Mouse (Mus musculus): Measurements from ENCODE around the gene Rwdd3.

The Rwdd3 gene

GRCm38 (mm10) chr3:121171243-121171871 is at the start of gene Rwdd3:
TSS of gene Rwdd3 (minus strand) at chr3:121171695.
- in situ Hi-C loops (cut with MboI, MseI): loop anchor here (10.0 kb wide), 1 partner anchor 103 kb away; no protein-coding TSS in a partner anchor

- in situ Hi-C loops (cut with MboI, MseI): no loop called here
These were observed 45.5 kb upstream of the Rwdd3 start for GRCm38 (mm10) chr3:121217011-121217410.

GRCm38 (mm10) chr3:121213501-121213900 is 42.0 kb upstream of the Rwdd3 start:
- in situ Hi-C loops (cut with MboI, MseI): no loop called here

- in situ Hi-C loops (cut with MboI, MseI): no loop called here
These were observed 40.7 kb upstream of the Rwdd3 start for GRCm38 (mm10) chr3:121212156-121212555.

GRCm38 (mm10) chr3:121208994-121209393 is 37.5 kb upstream of the Rwdd3 start:
- in situ Hi-C loops (cut with MboI, MseI): no loop called here

DNA sequence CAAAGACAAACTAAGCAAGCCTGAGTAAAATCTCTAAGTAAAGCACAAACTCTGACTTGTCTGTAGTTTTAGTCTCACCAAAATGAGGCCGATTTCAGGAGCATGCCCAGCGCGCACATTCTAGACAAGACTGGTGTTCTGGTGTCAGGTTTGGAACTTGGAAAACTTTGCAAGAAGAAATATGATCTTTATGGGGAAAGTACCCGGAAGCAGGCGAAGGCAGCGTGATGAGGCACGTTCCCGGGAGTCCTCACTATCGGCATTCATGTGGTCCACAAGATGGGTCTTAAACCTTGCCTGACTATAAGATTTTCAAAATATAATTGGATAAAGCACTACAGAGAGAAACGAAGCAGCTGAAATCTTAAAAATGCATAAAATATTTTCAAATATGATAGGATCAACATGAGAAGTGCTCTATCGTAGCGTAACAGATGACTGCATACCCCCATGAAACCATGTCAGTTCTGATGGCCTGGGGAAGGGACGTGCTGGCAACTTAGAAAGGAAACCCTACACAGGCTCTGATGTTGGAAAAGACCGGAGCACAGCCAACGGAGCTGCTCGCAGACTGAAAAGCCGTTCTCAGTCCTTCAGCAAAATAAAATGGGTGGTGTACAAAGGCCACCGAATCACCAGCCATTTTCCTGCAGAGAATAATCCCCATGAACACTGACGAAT is 34.8 kb upstream of the Rwdd3 start:
- in situ Hi-C loops (cut with MboI, MseI): no loop called here

GRCm38 (mm10) chr3:121202638-121203037 is 31.1 kb upstream of the Rwdd3 start:
- in situ Hi-C loops (cut with MboI, MseI): no loop called here

DNA sequence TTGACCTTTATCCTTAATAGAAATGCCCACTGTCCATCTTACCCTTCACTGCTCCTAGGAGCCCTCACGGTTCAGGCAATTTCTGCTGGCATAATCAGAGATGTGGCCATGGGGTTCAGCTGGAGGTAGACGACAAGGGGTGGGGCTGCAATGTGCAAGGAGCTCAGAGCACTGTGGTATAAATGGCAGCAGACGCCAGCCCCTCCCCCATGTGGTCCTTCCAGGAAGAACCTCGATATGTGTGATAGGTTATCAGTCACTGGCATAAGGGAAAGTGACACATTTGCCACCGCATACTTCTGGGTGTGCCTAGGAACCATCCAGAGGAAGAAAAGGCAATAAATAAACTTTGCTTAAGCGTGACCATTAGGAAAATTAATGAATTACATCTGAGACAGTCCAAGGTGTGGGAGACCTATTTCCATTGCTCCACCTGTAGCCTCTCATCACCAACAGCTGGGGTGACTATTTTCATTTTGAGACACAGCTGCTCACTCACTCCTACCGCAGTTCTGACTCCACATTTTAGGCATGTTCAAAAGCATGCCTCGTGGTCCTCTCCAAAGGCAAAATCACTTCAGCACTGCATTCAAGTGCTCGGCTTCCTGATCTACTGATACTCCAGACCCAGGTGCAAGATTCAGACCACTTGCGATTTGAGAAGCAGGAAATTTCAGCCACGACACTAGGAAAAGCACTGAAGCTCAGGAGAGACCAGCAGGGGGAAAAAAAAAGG is 29.7 kb upstream of the Rwdd3 start:
- in situ Hi-C loops (cut with MboI, MseI): no loop called here

GRCm38 (mm10) chr3:121189199-121189598 is 17.7 kb upstream of the Rwdd3 start:
- in situ Hi-C loops (cut with MboI, MseI): loop anchor here (10.0 kb wide), 1 partner anchor 1394 kb away; no protein-coding TSS in a partner anchor

GRCm38 (mm10) chr3:121187510-121187909 is 16.0 kb upstream of the Rwdd3 start:
- in situ Hi-C loops (cut with MboI, MseI): loop anchor here (10.0 kb wide), 1 partner anchor 1393 kb away; no protein-coding TSS in a partner anchor

DNA sequence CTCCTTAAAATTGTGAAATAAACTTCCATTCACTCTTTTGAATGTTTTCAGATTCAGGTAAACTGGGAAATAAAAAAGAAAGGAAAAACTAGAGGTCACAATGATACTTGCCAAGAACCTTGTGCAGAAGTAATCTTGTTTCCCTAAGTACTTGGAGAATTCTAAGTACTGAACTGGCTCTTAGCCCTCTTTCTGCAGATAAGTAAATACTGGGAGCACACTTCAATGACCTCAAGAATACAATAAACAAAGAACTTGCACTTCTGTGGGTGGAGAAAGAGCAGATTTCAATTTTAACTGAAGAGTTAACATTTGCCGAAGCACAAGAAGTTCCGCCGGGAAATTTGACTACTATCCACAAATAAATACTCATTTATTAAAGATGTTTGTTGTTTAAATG is 15.4 kb upstream of the Rwdd3 start:
- in situ Hi-C loops (cut with MboI, MseI): loop anchor here (10.0 kb wide), 1 partner anchor 1392 kb away; no protein-coding TSS in a partner anchor

DNA sequence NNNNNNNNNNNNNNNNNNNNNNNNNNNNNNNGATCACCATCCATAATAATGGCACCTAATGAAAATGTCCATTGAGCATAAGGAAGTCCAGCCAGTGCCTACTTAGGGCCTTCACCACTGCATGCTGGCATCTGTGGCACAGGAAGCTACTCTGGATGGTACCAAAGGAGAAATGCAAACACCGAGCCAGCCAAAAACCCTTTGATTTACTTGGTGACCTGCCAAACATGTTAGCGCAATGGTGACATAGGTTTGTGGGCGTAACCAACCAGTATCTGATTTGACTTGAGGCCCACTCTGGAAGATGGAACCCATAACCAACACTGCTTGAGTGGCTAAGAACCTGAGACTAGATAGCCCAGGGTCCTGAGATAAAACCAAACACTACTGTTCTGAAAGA is 13.7 kb upstream of the Rwdd3 start:
- in situ Hi-C loops (cut with MboI, MseI): loop anchor here (10.0 kb wide), 1 partner anchor 1390 kb away; no protein-coding TSS in a partner anchor

- in situ Hi-C loops (cut with MboI, MseI): loop anchor here (10.0 kb wide), 1 partner anchor 99 kb away; no protein-coding TSS in a partner anchor
These were observed 4.5 kb upstream of the Rwdd3 start for GRCm38 (mm10) chr3:121176011-121176410.

- in situ Hi-C loops (cut with MboI, MseI): loop anchor here (10.0 kb wide), 1 partner anchor 100 kb away; no protein-coding TSS in a partner anchor
These were observed 2.9 kb upstream of the Rwdd3 start for GRCm38 (mm10) chr3:121174248-121174945.

GRCm38 (mm10) chr3:121172718-121173117 is 1.2 kb upstream of the Rwdd3 start:
- in situ Hi-C loops (cut with MboI, MseI): loop anchor here (10.0 kb wide), 1 partner anchor 102 kb away; no protein-coding TSS in a partner anchor

- in situ Hi-C loops (cut with MboI, MseI): loop anchor here (10.0 kb wide), 1 partner anchor 103 kb away; no protein-coding TSS in a partner anchor
These were observed 374 bp upstream of the Rwdd3 start for GRCm38 (mm10) chr3:121171872-121172265.

- in situ Hi-C loops (cut with MboI, MseI): loop anchor here (10.0 kb wide), 1 partner anchor 104 kb away; no protein-coding TSS in a partner anchor
These were observed 864 bp downstream of the Rwdd3 start for GRCm38 (mm10) chr3:121170631-121171030.

GRCm38 (mm10) chr3:121169092-121169942 is 2.2 kb downstream of the Rwdd3 start:
- in situ Hi-C loops (cut with MboI, MseI): loop anchor here (5.0 kb wide), 1 partner anchor 333 kb away; no protein-coding TSS in a partner anchor

GRCm38 (mm10) chr3:121168581-121168980 is 2.9 kb downstream of the Rwdd3 start:
- in situ Hi-C loops (cut with MboI, MseI): loop anchor here (5.0 kb wide), 1 partner anchor 334 kb away; no protein-coding TSS in a partner anchor

DNA sequence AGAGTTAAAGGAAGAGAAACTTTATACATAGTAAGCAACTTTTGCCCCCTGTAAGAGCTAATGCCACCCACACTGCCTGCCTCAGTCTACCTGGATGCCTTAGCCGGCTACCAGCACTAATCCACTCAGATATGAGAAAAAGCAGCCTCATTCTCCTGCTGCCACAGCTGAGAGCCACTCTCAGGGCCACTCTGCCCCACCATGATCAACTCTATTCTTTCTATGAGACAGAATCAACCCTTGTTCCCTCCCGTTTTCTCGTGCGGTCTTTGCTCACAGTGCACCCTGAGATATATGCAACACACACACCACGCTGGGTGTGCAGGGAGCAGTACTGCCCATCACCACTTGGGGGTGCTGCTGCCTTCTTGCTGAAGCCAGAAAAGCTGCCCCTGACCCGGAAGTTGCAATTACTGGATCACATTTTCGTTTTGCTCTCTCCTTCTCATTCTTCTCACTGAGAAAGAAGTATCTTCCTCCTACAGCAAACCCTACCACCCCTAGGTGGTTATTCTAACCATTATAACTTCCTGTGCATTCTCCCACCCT is 8.2 kb downstream of the Rwdd3 start:
- in situ Hi-C loops (cut with MboI, MseI): no loop called here

All from T-helper 2 cell (primary cell).